Mouse (Mus musculus) gastrocnemius, postnatal 25 days (tissue): ENCODE data around the gene Apod. TPM values are rescaled to one million over a fixed set of nuclear protein-coding genes. Genes with fewer than 3 reads are reported as not detected.
A peak's percentile ranks its signal among the peaks of the same experiment; 100 is the strongest.
"Not testable (repeated sequence)": the region's sequence is repeated elsewhere in the genome, so short reads cannot be mapped to it uniquely, and the experiment has no call there.

ENCODE experiments used
- DNase-seq: peaks from one replicate; pipeline ENCODE4 v3.0.0; 2022
- total RNA-seq, 2 experiments: library from RNA; stranded (reverse); gene quantifications; 1 replicate in 1 of 2; 2 replicates in 1 of 2; pipeline ENCODE4 v1.2.3; 2021

Apod gene
- total RNA-seq, 2 experiments from 2014 or later = 22.1 to 22.6 TPM

GRCm38 (mm10) chr16:31321501-31321900 lies 6.9 kb upstream of the Apod start:
- no peak for DNase-seq

GRCm38 (mm10) chr16:31320954-31321353 lies 6.3 kb upstream of the Apod start:
- no peak for DNase-seq

- DNase-seq = not testable (repeated sequence)
These were observed 5.1 kb upstream of the Apod start for GRCm38 (mm10) chr16:31319723-31320122.

DNA sequence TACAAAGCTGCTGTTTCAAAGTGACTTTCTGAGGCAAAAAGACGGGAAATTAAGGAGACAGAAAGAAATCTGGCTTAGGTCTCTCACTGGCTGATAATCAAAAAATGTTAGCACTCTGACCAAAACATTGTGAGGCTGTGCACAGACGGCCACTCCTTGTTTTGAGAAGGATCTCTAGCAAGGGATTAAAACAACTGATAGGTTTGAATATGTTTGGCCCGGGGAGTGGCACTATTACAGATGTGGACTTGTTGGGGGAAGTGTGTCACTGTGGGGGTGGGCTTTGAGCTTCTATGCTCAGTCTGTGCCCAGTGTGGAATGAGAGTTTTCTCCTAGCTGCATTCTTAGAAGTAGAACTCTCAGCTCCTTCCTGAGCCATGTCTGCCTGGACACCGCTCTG lies 4.7 kb upstream of the Apod start:
- DNase-seq = no peak

- no peak for DNase-seq
These were observed 3.8 kb upstream of the Apod start for GRCm38 (mm10) chr16:31318418-31318817.

- peak; percentile 72 for DNase-seq
These were observed 1.9 kb upstream of the Apod start for GRCm38 (mm10) chr16:31316246-31317143.

GRCm38 (mm10) chr16:31315294-31315693 lies 686 bp upstream of the Apod start:
- no peak for DNase-seq

- no peak for DNase-seq
These were observed 997 bp downstream of the Apod start for GRCm38 (mm10) chr16:31313611-31314010.

DNA sequence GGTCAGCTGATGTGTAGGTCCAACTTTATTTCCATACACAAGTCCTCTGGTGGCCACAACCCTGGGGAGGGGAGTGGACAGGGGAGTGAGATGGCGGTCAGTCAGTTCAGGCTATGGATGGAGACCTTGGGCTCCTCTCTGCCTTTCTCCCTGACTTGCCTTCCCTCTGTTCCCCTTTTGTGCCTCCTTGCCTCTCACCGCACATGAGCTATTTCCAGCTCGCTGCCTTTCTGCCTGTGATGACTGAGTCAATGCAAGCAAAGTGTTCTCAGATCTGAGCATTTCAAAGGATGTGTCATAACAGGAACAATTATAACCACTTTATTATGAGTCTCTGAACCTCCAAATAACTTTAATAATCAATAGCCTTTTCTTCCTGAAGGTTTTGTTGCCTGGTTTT lies 2.3 kb downstream of the Apod start:
- no peak for DNase-seq

DNA sequence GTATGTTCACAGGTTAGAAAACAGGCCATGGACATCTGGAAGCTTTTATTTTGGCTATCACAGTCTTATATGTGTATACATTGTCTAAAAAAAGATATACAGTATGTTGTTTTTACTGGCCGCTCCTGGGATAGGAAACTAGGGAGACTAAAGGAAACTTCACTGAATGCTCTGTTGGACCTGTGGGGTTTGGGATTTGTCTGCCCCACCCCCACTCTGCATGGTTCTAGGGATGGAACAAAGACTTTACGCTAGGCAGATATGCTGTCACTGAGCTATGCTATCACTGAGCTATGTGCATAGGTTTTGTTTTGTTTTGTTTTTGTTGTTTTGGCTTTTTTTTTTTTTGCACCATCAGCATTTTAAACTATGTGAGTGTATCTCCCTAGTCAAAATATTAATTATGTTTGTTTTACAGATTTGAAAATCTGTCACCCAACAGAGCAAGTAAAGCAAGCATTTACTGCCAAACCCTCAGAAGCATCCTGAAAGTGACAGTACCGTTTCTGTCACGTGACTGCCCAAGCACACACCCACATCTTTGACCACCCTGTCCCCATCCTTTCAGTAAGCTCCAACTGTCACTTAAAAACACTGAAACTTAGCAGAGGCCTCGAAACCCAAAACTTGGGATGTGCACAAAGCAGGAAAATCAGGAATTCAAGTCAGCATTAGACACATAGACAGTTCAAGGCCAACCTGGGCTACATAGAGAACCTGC lies 9.2 kb downstream of the Apod start:
- DNase-seq = no peak

GRCm38 (mm10) chr16:31303276-31303675 lies 11.3 kb downstream of the Apod start:
- peak; percentile 81 for DNase-seq

DNA sequence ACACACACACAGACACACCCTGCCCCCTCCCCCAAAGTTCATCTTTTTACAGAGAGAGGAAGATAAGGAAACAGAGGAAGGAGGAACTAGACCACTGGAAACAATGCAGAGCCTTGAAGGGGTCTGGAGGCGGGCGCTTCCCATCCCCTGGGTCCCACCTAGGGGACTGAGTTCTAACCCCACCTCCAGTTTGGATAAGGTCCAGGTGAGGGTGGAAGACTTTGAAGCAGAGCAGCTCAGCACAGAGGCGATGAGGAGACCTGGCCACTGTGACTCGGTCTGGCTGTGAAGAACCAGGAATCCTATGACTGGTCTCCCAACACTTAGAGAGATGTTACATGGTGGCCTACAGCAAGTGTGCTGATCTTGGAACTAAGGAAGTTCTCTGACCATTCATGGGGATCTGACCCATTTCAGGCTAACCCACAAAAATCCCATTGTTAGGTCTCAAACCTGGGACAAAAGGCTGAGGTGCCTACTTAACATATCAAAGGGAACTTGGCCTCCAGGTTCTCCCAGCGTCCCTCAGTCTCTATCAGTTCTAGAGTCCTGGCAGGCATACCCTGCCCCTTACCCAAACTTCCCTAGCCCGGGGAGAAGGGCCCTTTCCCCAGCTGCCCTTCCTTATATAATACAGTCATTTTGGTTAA lies 13.6 kb downstream of the Apod start:
- DNase-seq = no peak

DNA sequence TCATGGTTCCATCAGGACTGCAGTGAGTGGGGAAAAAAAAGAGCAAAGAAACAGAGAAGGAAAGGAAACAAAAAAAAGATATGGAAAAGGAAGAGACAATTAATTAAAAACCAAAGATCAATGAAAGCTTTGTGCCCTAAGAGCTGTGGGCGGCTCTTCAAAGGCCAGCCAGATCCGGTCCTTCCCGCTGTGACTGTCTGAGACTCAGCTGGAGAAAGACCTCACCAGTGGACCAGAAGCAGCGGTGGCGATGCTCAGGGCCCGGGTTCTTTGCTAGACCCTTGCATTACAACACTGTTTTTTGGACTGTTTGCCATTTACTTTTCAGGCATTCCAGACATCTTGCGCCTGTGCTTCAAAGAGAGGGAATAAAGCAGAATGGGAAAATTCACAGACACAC lies 14.1 kb downstream of the Apod start:
- no peak for DNase-seq

GRCm38 (mm10) chr16:31299960-31300353 lies 14.7 kb downstream of the Apod start:
- no peak for DNase-seq

DNA sequence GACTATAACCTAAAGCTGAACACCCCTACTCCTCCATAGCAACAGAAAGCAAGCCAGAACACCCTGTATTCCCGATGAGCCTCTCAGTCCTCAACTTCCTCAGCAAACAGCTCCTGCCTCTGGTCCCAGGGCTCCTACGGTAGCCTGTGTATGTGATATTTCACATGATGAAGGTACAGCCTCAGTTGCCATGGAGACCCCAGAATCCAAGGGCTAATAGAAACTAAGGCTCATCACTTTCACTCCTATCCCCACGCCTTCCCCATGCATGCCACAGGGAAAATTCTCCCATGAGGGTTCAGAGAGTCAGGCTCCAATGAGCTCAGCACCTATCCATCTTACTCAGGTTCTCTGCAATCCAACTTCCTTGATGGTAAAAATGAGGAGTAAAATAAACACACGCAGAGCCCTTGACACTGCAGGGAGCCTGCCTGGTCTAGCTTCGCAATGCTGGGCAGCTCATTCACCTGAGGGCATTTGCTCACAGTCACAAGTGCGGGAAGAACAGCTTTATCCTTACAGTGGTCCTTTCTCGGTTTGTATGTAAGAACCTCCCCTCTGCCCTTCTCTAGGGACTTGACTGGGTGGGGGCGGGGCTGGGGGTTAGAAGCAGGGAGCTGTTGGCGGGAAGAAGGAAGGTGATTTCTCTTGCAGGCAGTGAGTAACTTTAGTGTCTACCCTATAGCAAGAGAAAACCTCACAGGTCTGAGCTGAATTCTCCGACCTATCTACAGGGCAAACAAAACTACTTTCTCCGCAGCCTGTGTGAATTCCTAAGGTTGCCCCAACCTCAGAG lies 15.2 kb downstream of the Apod start:
- no peak for DNase-seq

GRCm38 (mm10) chr16:31297113-31297512 lies 17.5 kb downstream of the Apod start:
- DNase-seq = no peak

GRCm38 (mm10) chr16:31293761-31294160 lies 20.8 kb downstream of the Apod start:
- no peak for DNase-seq

DNA sequence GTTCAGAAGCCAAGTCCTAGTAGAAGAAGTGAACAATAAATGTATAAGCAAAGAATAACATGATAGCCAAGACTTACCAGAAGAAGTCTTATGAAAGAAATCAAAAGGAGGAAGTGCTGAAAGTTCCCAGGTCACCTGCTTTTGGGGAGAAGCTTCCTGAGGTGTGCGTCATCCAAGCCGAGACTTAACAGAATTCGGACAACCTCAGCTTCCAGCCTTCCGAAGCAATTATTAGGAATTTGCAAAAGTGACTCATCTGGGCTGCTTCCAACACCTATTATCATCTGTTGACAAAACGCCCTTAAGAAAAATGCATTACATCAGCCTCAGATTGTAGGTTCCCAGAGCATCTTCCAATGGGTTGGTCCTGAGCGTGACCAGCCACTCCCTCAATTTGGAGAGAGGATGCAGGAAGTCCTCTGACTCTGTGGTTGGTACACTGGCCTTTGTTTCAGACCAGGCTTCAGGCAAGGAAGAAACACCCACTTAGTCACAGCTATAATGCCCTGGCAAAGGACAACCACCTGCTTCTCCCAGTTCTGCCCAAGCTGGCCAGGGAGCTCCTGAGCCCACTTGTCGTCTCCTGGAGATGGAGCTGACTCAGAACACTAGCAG lies 23.8 kb downstream of the Apod start:
- DNase-seq = peak; percentile 35

DNA sequence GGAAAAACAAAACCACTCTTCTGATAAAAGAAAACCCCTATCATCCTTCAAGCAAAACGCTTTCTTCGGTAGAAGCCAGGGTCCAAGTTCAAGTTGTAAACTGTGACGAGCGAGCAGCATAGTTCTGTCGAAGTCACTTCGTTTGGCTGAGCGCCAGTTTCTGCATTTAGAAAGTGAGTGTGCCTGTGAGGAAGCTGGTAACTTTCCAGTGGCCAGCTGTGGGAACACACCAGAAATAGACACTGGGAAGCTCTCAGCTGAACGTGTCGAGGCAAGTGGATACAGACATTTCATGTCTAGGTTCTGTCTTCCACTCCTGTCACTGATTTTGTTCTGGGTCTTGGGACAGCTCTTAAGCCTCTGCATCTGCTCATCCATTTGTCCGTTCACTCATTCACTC lies 24.3 kb downstream of the Apod start:
- peak; percentile 87 for DNase-seq

- DNase-seq = no peak
These were observed 26.9 kb downstream of the Apod start for GRCm38 (mm10) chr16:31287712-31288111.

GRCm38 (mm10) chr16:31286801-31287488 lies 27.7 kb downstream of the Apod start:
- no peak for DNase-seq
